Mouse (Mus musculus) MEL (cell line): ENCODE results near the gene Ctns. TPM values are rescaled to one million over a fixed set of nuclear protein-coding genes. Genes with fewer than 3 reads are reported as not detected.

Experiments
- DNase-seq: peaks from one replicate; pipeline ENCODE4 v3.0.0; 2011; ENCODE audit warnings: low read depth, low spot score
- H3K27ac ChIP-seq: 2 replicates; pipeline ENCODE4 v1.5.1; 2012; ENCODE audit warnings: low read depth, mild to moderate bottlenecking, control low read depth, low read length, moderate library complexity; ENCODE audit not compliant: control insufficient read depth
- H3K27me3 ChIP-seq, 2 experiments: fragments of 150-350 bp in 1 of 2; sonication (generic) in 1 of 2; 2 replicates each; pipeline ENCODE4 v1.6.1; 2012; ENCODE audit warnings: low read length in 2 of 2, mild to moderate bottlenecking in 2 of 2, improper control_type of control experiment in 1 of 2, moderate library complexity in 1 of 2; ENCODE audit not compliant: insufficient read depth in 2 of 2, control insufficient read depth in 1 of 2
- H3K36me3 ChIP-seq, 2 experiments: 2 replicates each; pipeline ENCODE4 v1.6.1; 2012 to 2014; ENCODE audit warnings: low read length in 2 of 2, improper control_type of control experiment in 1 of 2, inconsistent platforms in 1 of 2, mild to moderate bottlenecking in 1 of 2; ENCODE audit not compliant: insufficient read depth in 2 of 2, control insufficient read depth in 1 of 2
- H3K4me1 ChIP-seq, 2 experiments: fragments of 150-350 bp in 1 of 2; sonication (generic) in 1 of 2; 2 replicates each; pipeline ENCODE4 v1.6.1; 2012; ENCODE audit warnings: low read length in 2 of 2, improper control_type of control experiment in 1 of 2, mild to moderate bottlenecking in 1 of 2; ENCODE audit not compliant: insufficient read depth in 2 of 2, control insufficient read depth in 1 of 2
- H3K4me3 ChIP-seq, 2 experiments: fragments of 150-350 bp in 1 of 2; sonication (generic) in 1 of 2; 2 replicates each; pipeline ENCODE4 v1.5.1; 2012; ENCODE audit warnings: low read depth in 2 of 2, low read length in 2 of 2, mild to moderate bottlenecking in 2 of 2, moderate library complexity in 2 of 2, control low read depth in 1 of 2, improper control_type of control experiment in 1 of 2; ENCODE audit not compliant: control insufficient read depth in 1 of 2, insufficient read depth in 1 of 2
- H3K79me2 ChIP-seq: 2 replicates; pipeline ENCODE4 v1.6.1; 2012; ENCODE audit warnings: mild to moderate bottlenecking, low read length, moderate library complexity; ENCODE audit not compliant: control insufficient read depth, poor library complexity, insufficient read depth
- H3K9ac ChIP-seq: 2 replicates; pipeline ENCODE4 v1.6.1; 2012; ENCODE audit warnings: low read depth, mild to moderate bottlenecking, control low read depth, low read length, moderate library complexity; ENCODE audit not compliant: control insufficient read depth, poor library complexity, severe bottlenecking
- H3K9me3 ChIP-seq: fragments of 150-350 bp; sonication (generic); replicated peaks from 2 replicates; pipeline ENCODE4 v1.6.1; 2012; ENCODE audit warnings: mild to moderate bottlenecking, low read length, improper control_type of control experiment, moderate library complexity; ENCODE audit not compliant: insufficient read depth
- CHD1 ChIP-seq: IDR thresholded peaks from 2 replicates; pipeline ENCODE4 v1.6.1; 2012; ENCODE audit warnings: low read depth, mild to moderate bottlenecking, inconsistent platforms, low read length, improper control_type of control experiment
- CHD2 ChIP-seq: IDR thresholded peaks from 2 replicates; pipeline ENCODE4 v1.6.1; 2011; ENCODE audit warnings: low read length, improper control_type of control experiment
- CTCF ChIP-seq, 3 experiments: IDR thresholded peaks in 2 of 3; conservative IDR thresholded peaks in 1 of 3; 2 replicates each; pipeline ENCODE4 v1.5.1; 2011 to 2012; ENCODE audit warnings: low read length in 3 of 3, low read depth in 2 of 3, mild to moderate bottlenecking in 2 of 3, improper control_type of control experiment in 1 of 3, inconsistent platforms in 1 of 3, mixed read lengths in 1 of 3, moderate library complexity in 1 of 3; ENCODE audit not compliant: control insufficient read depth in 1 of 3, insufficient read depth in 1 of 3, poor library complexity in 1 of 3, severe bottlenecking in 1 of 3
- EP300 ChIP-seq, 2 experiments: IDR thresholded peaks; 2 replicates each; pipeline ENCODE4 v1.6.1; 2011; ENCODE audit warnings: improper control_type of control experiment in 2 of 2, low read length in 2 of 2, low read depth in 1 of 2, mild to moderate bottlenecking in 1 of 2
- ETS1 ChIP-seq: IDR thresholded peaks from 2 replicates; pipeline ENCODE4 v1.6.1; 2012; ENCODE audit warnings: low read depth, mild to moderate bottlenecking, inconsistent platforms, low read length, improper control_type of control experiment, moderate library complexity
- GABPA ChIP-seq: IDR thresholded peaks from 2 replicates; pipeline ENCODE4 v1.6.1; 2012; ENCODE audit warnings: low read depth, mild to moderate bottlenecking, inconsistent platforms, low read length, improper control_type of control experiment, moderate library complexity
- GATA1 ChIP-seq: IDR thresholded peaks from 2 replicates; pipeline ENCODE4 v1.6.1; 2011; ENCODE audit warnings: low read depth, low read length, improper control_type of control experiment
- JUND ChIP-seq: IDR thresholded peaks from 2 replicates; pipeline ENCODE4 v1.6.1; 2011; ENCODE audit warnings: low read depth, mild to moderate bottlenecking, improper control_type of control experiment, low read length
- KAT2A ChIP-seq: conservative IDR thresholded peaks from 2 replicates; pipeline ENCODE4 v1.6.1; 2012; ENCODE audit warnings: low read depth, low read length, improper control_type of control experiment, inconsistent platforms
- MXI1 ChIP-seq: IDR thresholded peaks from 2 replicates; pipeline ENCODE4 v1.6.1; 2011; ENCODE audit warnings: mild to moderate bottlenecking, low read depth, low read length, improper control_type of control experiment
- MYB ChIP-seq: IDR thresholded peaks from 2 replicates; pipeline ENCODE4 v1.6.1; 2011; ENCODE audit warnings: mild to moderate bottlenecking, low read depth, low read length, improper control_type of control experiment
- MYC ChIP-seq: IDR thresholded peaks from 2 replicates; pipeline ENCODE4 v1.6.1; 2011; ENCODE audit warnings: low read depth, mild to moderate bottlenecking, low read length, improper control_type of control experiment, moderate library complexity
- POLR2A ChIP-seq, 2 experiments: IDR thresholded peaks; 2 replicates each; pipeline ENCODE4 v1.6.1; 2011 to 2012; ENCODE audit warnings: low read length in 2 of 2, mild to moderate bottlenecking in 2 of 2, control low read depth in 1 of 2, improper control_type of control experiment in 1 of 2, low read depth in 1 of 2, moderate library complexity in 1 of 2; ENCODE audit not compliant: control insufficient read depth in 1 of 2, insufficient read depth in 1 of 2, poor library complexity in 1 of 2
- POLR2AphosphoS2 ChIP-seq: IDR thresholded peaks from 2 replicates; pipeline ENCODE4 v1.6.1; 2011; ENCODE audit warnings: low read length, improper control_type of control experiment
- POLR2AphosphoS5 ChIP-seq: IDR thresholded peaks from 2 replicates; pipeline ENCODE4 v1.6.1; 2012; ENCODE audit warnings: low read depth, borderline replicate concordance, mild to moderate bottlenecking, inconsistent platforms, low read length, moderate library complexity, mixed read lengths
- RCOR1 ChIP-seq: IDR thresholded peaks from 2 replicates; pipeline ENCODE4 v1.6.1; 2012; ENCODE audit warnings: low read depth, mild to moderate bottlenecking, inconsistent platforms, low read length, improper control_type of control experiment
- SIN3A ChIP-seq: IDR thresholded peaks from 2 replicates; pipeline ENCODE4 v1.6.1; 2012; ENCODE audit warnings: low read length, improper control_type of control experiment, inconsistent platforms
- TCF12 ChIP-seq: IDR thresholded peaks from 2 replicates; pipeline ENCODE4 v1.6.1; 2014; ENCODE audit warnings: low read depth, mild to moderate bottlenecking, inconsistent platforms, low read length, improper control_type of control experiment, moderate library complexity
- UBTF ChIP-seq: IDR thresholded peaks from 2 replicates; pipeline ENCODE4 v1.6.1; 2012; ENCODE audit warnings: low read depth, mild to moderate bottlenecking, inconsistent platforms, low read length, improper control_type of control experiment, moderate library complexity, borderline replicate concordance; ENCODE audit not compliant: insufficient read depth
- polyA plus RNA-seq, 2 experiments: library from polyadenylated mRNA; stranded (reverse) in 1 of 2; unstranded in 1 of 2; fragments of >175 nt in 1 of 2; fragments of >200 nt in 1 of 2; gene quantifications; 2 replicates each; pipeline versions ENCODE4 v1.2.1 to v1.2.4; 2012; ENCODE audit warnings: low replicate concordance in 2 of 2, low read depth in 1 of 2; ENCODE audit not compliant: insufficient read length in 2 of 2, insufficient read depth in 1 of 2, missing spikeins in 1 of 2
- total RNA-seq: library from RNA; depleted of rRNA; stranded (reverse); fragments of 300-350 nt; gene quantifications from 2 replicates; pipeline ENCODE4 v1.2.3, GENCODE M21; 2012

Ctns gene
- total and polyA plus RNA-seq, 3 experiments = 5.4 to 9.4 TPM; not detected in 1

DNA sequence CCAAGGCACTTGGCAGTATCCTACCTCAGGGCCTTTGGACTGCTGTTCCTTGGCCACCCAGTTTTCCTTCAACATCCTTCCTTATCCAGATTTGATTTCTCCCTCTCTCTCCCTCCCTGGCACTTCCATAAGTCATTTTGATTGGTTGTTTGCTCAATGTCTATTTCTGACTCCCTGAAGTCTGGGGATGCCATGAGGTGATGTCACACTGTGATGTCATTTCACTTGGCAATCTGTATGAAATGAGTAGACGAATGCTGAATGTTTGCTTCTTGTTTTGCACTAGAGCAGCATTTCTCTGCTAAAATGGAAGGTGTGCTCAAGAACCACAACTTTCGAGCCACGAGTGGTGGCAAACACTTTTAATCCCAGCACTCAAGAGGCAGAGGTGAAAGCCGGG, 37.2 kb downstream of the Ctns start:
- no peaks in the 10 kb centered on the region; a peak in 1 of 4 replicates for H3K27me3 ChIP-seq
- H3K4me1 ChIP-seq = no peaks in the 10 kb centered on the region
- no peak overlapping the region for H3K9ac ChIP-seq
- H3K4me3 ChIP-seq = no peak overlapping the region
- DNase-seq = no peak
- H3K9me3 ChIP-seq = no peaks in the 10 kb centered on the region
- TF ChIP-seq POLR2AphosphoS2 = no peak
- TF ChIP-seq MYC = no peak
- TF ChIP-seq CTCF (IDR thresholded peaks at IDR 0.05 in 2 of 3, conservative IDR thresholded peaks at IDR 0.05 in 1 of 3; ENCODE audit: control insufficient read depth in 1 of 3, insufficient read depth in 1 of 3, low read depth in 2 of 3, low read length in 3 of 3, poor library complexity in 1 of 3, severe bottlenecking in 1 of 3) = no peak
- TF ChIP-seq MYB = no peak
- no peak for TF ChIP-seq JUND
- no peak for TF ChIP-seq ETS1
- no peak for TF ChIP-seq POLR2A (IDR thresholded peaks at IDR 0.05; ENCODE audit: control insufficient read depth in 1 of 2, insufficient read depth in 1 of 2, low read depth in 1 of 2, low read length in 2 of 2, poor library complexity in 1 of 2)
- TF ChIP-seq TCF12 = no peak
- TF ChIP-seq RCOR1 = no peak
- no peak for TF ChIP-seq GATA1
- no peak for TF ChIP-seq KAT2A
- TF ChIP-seq CHD2 = no peak
- H3K27ac ChIP-seq = no peak overlapping the region
- no peaks in the 10 kb centered on the region for H3K36me3 ChIP-seq
- H3K79me2 ChIP-seq = no peaks in the 10 kb centered on the region

DNA sequence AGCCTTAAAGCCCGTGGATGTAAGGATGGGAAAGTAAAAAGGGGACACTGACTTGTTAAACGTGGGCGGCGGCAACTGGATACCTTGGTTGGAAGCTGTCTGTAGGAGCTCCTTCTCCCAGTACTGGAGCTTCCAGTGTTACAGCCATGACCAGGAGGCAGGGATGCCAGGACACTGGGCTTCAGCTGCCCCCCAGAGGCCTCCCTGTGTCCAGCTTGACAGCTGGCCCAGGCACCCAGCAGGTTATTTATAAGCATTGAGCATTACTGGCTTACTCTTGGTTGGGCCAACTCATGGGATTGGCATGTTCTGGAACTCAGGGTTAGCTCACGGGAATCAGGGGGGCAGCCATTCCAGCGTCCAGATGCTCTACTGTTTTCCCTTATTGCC, 38.0 kb downstream of the Ctns start:
- Histone ChIP-seq H3K27me3 (no peaks in the 10 kb centered on the region; a peak in 1 of 4 replicates), H3K4me1 (no peaks in the 10 kb centered on the region), H3K27ac (no peak overlapping the region), H3K79me2 (no peaks in the 10 kb centered on the region), H3K9me3 (no peaks in the 10 kb centered on the region), H3K36me3 (no peaks in the 10 kb centered on the region), H3K4me3 (no peak overlapping the region), H3K9ac (no peak overlapping the region)
- TF ChIP-seq UBTF (no peak), POLR2AphosphoS5 (no peak), CHD1 (no peak), EP300 (IDR thresholded peaks at IDR 0.05; ENCODE audit: low read depth in 1 of 2, low read length in 2 of 2) (no peak), POLR2AphosphoS2 (no peak), SIN3A (no peak), MXI1 (no peak), GABPA (no peak), CHD2 (no peak)
- DNase-seq = no peak
